Mouse (Mus musculus): ENCODE measurements around the gene Exoc7. TPM values are rescaled to one million over a fixed set of nuclear protein-coding genes. Genes with fewer than 3 reads are reported as not detected.

Gene Exoc7
- polyA plus RNA-seq, 1 experiment from 2014 or later: 64.8 TPM

DNA sequence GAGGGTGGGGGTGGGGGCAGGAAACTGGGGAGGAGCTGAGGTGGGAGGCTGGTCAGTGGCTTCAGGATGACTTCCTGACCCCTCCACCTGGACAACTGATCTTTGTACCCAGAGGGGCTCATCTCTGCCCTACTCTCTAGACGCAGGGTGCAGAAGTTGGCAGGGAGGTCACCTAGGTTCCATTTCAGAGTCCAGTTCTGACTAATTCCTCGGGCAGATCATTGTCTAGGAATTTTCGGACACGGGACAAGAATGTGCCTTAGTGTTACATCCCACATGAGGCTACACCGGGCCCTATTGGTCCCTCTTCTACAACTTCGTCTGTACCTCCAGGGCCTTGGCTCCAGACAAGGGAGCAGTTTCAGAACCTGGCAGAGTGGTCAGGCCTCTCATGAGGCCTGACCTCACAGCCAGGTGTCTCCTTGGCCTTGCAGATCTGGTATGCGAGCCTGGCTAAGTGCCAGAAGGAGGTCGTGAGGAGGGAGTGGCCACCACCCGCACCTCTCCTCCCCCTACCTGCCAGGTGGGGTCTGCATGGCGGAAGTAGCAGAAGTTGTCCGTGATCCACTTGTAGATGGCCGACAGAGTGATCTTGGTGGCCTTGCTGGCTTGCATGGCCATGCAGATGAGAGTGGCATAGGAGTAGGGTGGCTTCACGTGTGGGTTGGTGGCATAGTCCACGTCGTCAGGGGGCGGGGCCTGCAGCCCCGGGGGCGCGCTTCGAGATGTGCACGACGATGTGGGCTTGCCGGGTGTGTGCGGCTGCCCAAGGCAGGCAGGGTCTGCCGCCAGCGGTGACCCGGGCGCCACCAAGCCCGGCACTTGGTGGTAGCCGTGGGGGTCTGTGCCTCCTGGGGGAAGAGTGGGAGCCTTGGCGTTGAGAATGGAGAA is 26.7 kb upstream of the Exoc7 start:
- WGBS: 24% methylated on average over 31 of the region's 31 CpGs
- H3K9me3 ChIP-seq (replicated peaks): no peaks in the 10 kb centered on the region
- peaks cover 8% of the 10 kb centered on the region for H3K36me3 ChIP-seq
- peak overlapping the region; percentile 67 for H3K4me3 ChIP-seq
- peaks cover 81% of the 10 kb centered on the region for H3K4me1 ChIP-seq
- H3K27me3 ChIP-seq (ENCODE audit: low read depth, poor library complexity, severe bottlenecking): peaks cover 77% of the 10 kb centered on the region
- H3K27ac ChIP-seq: no peak overlapping the region
- DNase-seq (ENCODE audit: low spot score): peak; percentile 42

GRCm38 (mm10) chr11:116332983-116333270 is 25.9 kb upstream of the Exoc7 start:
- H3K27me3 ChIP-seq (ENCODE audit: low read depth, poor library complexity, severe bottlenecking): peaks cover 68% of the 10 kb centered on the region
- no peak overlapping the region for H3K4me3 ChIP-seq
- H3K4me1 ChIP-seq: peaks cover 80% of the 10 kb centered on the region

DNA sequence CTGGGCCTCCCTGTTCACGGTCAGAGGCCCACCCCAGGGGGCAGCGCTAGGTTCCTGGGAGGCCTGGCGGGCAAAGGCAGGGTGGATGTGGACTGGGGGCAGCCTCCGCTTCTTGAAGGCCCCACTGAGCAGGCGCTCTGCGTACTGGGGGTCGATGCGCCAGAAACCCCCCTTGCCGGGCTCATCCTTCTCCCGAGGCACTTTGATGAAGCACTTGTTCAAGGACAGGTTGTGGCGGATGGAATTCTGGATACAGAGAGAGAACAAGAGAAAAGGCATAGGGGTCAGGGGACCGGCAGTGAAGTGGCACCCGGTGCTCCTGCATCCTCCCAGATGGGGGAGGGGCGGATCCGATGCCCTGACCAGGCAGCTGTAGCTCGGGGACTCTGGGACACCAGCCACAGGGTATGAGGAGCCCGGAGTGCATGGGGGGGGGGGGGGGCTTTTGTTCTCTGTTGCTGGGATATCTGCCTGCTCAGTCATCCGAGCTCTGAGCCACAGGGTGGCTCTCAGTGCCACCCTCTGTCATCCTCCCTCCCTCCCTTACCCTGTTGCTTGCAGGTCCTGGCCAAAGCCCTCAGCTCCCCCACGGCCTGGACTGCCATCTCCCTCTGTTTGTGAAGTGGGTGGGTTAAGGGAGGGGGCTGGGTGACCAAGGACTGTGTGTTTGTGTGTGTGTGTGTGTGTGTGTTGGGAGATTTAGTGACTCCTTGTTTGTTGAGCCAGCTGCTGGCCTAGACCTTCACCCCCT is 25.4 kb upstream of the Exoc7 start:
- no peak for DNase-seq (ENCODE audit: low spot score)
- Histone ChIP-seq H3K4me1 (peaks cover 76% of the 10 kb centered on the region), H3K36me3 (no peaks in the 10 kb centered on the region), H3K9me3 (replicated peaks) (no peaks in the 10 kb centered on the region), H3K27me3 (ENCODE audit: low read depth, poor library complexity, severe bottlenecking) (peaks cover 63% of the 10 kb centered on the region), H3K27ac (0 out of 2 replicates have a peak overlapping the region, but pooled peaks have one; percentile 1), H3K4me3 (no peak overlapping the region)
- 49% methylated on average over 19 of the region's 19 CpGs for WGBS

More at GRCm38 (mm10) chr11:116332983-116333270, 25.9 kb upstream of the Exoc7 start:
- 86% methylated on average over 3 of the region's 3 CpGs for WGBS
- H3K9me3 ChIP-seq (replicated peaks): no peaks in the 10 kb centered on the region
- H3K36me3 ChIP-seq: no peaks in the 10 kb centered on the region
- no peak for DNase-seq (ENCODE audit: low spot score)
- no peak overlapping the region for H3K27ac ChIP-seq

DNA sequence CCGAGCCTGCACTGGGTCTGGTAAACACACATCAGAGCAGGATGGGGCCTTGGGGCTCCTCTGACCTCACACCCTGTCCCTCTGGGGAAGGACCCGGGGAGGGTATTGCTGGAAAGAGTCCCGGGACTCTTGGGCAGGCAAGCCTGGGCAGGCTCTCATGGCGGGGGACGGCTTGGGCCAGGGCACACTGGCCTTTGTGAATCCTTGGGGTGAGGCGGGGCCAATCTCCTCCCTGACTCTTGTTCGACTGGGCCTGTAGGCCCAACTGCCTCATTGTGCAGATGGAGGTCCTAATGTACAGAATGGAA is 23.1 kb upstream of the Exoc7 start:
- H3K9me3 ChIP-seq (replicated peaks): no peaks in the 10 kb centered on the region
- H3K27ac ChIP-seq: peak overlapping the region; percentile 58; the same call in 1 of the 2 replicates

DNA sequence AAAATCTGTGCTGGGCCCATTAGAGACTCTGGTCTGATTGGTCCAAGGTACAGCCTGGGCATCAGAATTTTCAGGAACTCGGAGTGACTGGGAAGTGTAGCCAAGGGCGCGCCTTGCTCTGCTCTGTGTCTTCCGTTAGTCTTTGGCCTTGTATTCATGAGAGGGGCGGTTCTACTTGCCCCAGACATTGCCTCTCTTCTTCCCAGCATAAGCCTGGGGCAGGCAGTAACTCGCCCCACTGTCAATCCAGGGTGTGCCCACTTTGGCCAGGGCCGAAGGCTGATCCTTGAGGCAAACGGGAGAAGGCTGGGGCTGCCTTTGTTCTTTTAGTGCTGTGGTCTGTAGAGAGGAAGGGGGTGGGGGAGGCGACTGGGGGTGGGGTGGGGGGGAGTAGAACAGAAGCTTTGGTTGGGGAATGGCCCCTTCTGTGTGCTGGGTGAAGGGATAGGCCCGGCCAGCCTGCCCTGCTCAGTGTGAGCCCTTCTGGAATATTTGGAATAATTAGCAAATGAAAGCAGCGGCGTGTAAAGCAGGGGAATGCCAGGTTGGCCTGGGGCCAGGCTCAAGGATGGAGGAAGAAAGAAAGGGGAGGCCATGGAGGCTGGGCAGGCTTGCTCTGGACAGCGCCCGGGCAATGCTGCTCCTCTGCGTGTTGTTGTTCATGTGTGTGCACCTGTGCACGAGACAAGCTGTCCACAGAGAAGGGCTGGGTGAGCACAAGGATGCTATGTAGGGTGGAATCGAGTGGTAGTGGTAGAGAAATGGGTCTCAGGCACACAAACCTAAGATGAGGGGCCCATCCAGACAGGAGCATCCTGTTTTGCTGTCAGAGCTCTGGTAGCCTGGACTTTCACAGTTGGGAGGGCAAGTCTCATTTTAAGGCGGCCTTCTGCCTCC is 22.5 kb upstream of the Exoc7 start:
- DNase-seq (ENCODE audit: low spot score): no peak
- H3K4me1 ChIP-seq: peaks cover 66% of the 10 kb centered on the region
- no peaks in the 10 kb centered on the region for H3K36me3 ChIP-seq
- WGBS: 50% methylated on average over 18 of the region's 18 CpGs
- H3K4me3 ChIP-seq: no peak overlapping the region
- no peaks in the 10 kb centered on the region for H3K9me3 ChIP-seq (replicated peaks)
- H3K27me3 ChIP-seq (ENCODE audit: low read depth, poor library complexity, severe bottlenecking): peaks cover 38% of the 10 kb centered on the region
- H3K27ac ChIP-seq: peak overlapping the region; percentile 58; the same call in 1 of the 2 replicates

More for the DNA sequence above, 23.1 kb upstream of the Exoc7 start:
- no peaks in the 10 kb centered on the region for H3K36me3 ChIP-seq
- 73% methylated on average over 7 of the region's 7 CpGs for WGBS
- DNase-seq (ENCODE audit: low spot score): no peak
- H3K4me3 ChIP-seq: no peak overlapping the region
- peaks cover 44% of the 10 kb centered on the region for H3K27me3 ChIP-seq (ENCODE audit: low read depth, poor library complexity, severe bottlenecking)
- peaks cover 72% of the 10 kb centered on the region for H3K4me1 ChIP-seq

DNA sequence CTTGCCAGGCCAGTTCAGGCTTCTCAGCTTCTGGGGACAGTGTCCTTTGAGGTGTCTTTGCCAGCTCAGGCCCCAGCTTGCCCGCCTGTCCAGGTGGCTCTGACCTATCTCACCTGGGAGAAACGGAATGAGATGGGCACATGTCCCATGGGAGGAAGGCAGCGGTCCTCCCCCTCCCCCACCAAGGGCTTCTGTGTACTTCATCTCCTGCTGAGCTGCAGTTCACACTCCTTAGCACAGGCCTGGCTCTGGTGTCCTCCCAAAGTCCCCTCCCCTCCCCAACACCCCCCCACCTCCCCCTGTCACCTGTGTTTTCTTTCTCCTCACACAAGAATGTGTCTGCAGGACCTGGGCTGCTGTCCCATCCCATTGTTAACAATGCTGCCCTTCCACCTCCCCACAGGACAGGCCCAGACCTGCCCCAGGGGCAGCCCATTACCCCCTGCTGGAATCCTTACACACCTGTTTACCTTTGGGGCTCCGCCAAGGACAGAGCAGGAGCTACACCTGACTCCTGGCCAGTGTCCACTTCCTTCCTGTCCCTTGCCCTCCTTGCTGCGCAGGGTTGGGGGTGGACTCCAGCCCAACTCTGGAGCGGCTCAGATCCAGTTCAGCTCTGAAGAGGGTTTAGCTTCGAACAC is 20.1 kb upstream of the Exoc7 start:
- H3K4me1 ChIP-seq: peaks cover 44% of the 10 kb centered on the region
- H3K36me3 ChIP-seq: no peaks in the 10 kb centered on the region
- WGBS: 60% methylated on average over 7 of the region's 7 CpGs
- no peak overlapping the region for H3K4me3 ChIP-seq
- no peak for DNase-seq (ENCODE audit: low spot score)
- H3K27me3 ChIP-seq (ENCODE audit: low read depth, poor library complexity, severe bottlenecking): peaks cover 13% of the 10 kb centered on the region
- peak overlapping the region; percentile 61 for H3K27ac ChIP-seq
- H3K9me3 ChIP-seq (replicated peaks): no peaks in the 10 kb centered on the region

DNA sequence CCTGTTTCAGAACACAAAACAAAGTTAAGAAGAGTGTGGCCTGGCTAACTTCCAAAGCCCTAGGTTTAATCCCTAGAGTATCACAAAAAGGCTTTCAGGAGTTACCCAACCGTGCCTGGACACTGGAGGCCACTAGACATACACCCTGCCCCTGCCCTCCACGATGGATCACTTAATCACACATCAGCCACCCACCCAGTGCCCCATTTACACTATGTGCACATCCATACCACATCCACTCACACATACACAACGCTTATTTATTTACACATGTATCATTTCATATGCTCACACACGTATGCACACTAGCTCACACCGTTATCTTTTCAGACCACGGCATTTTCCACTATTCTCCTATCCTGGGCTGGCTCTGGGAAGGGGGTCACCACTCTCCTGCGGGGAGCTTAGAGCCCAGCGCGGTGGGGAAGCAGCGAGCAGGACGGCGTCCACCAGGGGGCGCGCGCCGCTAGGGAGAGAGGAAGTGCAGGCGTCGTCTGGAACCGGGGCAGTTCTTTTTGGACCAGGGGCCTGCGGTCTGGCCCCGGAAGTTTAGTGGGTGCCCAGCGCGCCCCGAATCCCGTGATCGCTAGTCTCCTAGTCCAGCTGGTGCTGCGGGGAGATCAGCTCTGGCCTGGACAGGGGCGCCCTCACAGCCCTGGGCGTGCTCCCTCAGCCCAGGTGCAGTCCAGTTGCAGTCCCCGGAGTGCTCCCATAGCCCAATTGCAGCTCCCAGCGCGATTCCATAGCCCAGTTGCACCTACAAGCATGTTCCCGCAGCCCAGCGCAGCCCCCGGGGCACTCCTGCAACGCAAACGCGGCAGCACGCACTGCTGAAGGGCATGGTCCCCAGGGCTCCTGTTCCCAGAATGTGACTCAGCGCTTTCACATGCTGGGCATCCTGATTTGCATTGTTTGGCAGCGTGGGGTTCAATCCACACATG is 12.0 kb upstream of the Exoc7 start:
- Histone ChIP-seq H3K27me3 (ENCODE audit: low read depth, poor library complexity, severe bottlenecking) (peaks cover 14% of the 10 kb centered on the region; the same call in 1 of the 2 replicates), H3K27ac (peak overlapping the region; percentile 85), H3K4me1 (peaks cover 5% of the 10 kb centered on the region), H3K4me3 (peak overlapping the region; percentile 55), H3K36me3 (no peaks in the 10 kb centered on the region), H3K9me3 (replicated peaks) (no peaks in the 10 kb centered on the region)
- WGBS: 3% methylated on average over 41 of the region's 41 CpGs
- peak; percentile 97 for DNase-seq (ENCODE audit: low spot score)

DNA sequence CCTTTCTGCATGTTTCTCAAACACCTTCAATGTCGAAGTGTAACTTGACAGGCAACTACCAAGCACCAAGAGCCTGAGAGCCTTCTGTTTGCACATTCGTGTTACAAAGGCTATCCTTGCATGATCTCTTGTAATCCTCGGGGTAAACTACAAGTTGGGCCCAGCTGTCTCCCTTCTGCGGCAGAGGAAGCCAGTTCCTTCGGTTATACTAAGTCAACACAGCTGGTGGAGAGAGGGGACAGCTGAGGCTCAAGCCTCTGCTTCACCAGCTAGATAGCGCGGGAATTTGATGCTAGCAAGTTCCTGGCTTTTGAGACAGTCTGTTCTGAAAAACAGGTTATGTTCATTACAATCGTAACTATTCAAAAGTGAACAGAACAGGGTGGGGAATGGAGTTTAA is 5.3 kb upstream of the Exoc7 start:
- no peak for DNase-seq (ENCODE audit: low spot score)

DNA sequence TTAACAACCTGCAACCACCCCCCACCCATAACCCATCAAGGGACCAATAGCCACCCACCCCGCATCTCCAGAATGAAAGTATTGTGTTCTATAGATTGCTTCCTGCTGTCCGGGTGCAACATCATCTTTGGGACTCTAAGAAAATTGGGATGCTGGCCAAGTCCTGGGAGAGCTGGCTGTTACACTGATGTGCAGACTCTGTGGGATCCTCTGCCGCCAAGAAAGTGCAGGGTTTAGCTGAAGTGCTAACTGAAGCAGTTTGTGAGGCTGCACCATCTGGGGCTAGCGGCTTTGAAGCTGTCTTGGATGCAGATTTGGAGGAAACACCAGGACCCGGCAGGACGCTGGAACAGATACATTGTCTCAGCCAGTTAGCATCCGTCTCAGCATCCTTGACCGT is 4.1 kb upstream of the Exoc7 start:
- no peak for DNase-seq (ENCODE audit: low spot score)
- no peaks in the 10 kb centered on the region for H3K9me3 ChIP-seq (replicated peaks)
- H3K36me3 ChIP-seq: no peaks in the 10 kb centered on the region
- H3K4me3 ChIP-seq: no peak overlapping the region
- H3K4me1 ChIP-seq: peaks cover 6% of the 10 kb centered on the region
- H3K27ac ChIP-seq: no peak overlapping the region
- H3K27me3 ChIP-seq (ENCODE audit: low read depth, poor library complexity, severe bottlenecking): peaks cover 7% of the 10 kb centered on the region; the same call in 1 of the 2 replicates
- 51% methylated on average over 8 of the region's 8 CpGs for WGBS

More for the DNA sequence above, 5.3 kb upstream of the Exoc7 start:
- Histone ChIP-seq H3K4me3 (no peak overlapping the region), H3K4me1 (no peaks in the 10 kb centered on the region), H3K27ac (no peak overlapping the region), H3K36me3 (no peaks in the 10 kb centered on the region), H3K27me3 (ENCODE audit: low read depth, poor library complexity, severe bottlenecking) (peaks cover 14% of the 10 kb centered on the region; the same call in 1 of the 2 replicates), H3K9me3 (replicated peaks) (no peaks in the 10 kb centered on the region)
- WGBS: 52% methylated on average over 8 of the region's 8 CpGs

DNA sequence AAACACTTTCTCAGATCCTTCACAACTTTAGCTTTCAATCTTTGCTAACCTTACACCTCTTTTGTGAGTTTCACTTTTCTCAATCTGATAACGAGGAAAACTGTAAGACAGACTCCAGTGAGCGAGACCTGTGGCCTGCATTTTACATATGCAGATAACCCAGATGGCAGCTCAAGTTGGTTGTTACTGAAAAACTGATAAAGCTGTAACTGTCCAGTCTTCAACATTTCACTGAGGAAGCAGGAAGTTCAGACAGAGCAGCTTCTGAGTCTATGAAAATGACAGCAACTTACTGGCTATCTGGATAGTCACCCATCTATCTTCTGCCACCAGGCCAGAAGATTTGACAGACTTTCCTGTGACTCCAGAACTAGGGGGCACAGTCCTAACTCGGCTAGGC is 2.6 kb upstream of the Exoc7 start:
- Histone ChIP-seq H3K4me3 (no peak overlapping the region), H3K27me3 (ENCODE audit: low read depth, poor library complexity, severe bottlenecking) (peaks cover 4% of the 10 kb centered on the region; the same call in 1 of the 2 replicates), H3K36me3 (peaks cover 8% of the 10 kb centered on the region), H3K4me1 (peaks cover 12% of the 10 kb centered on the region), H3K27ac (no peak overlapping the region), H3K9me3 (replicated peaks) (no peaks in the 10 kb centered on the region)
- DNase-seq (ENCODE audit: low spot score): no peak
- WGBS: 83% methylated on average over 3 of the region's 3 CpGs

DNA sequence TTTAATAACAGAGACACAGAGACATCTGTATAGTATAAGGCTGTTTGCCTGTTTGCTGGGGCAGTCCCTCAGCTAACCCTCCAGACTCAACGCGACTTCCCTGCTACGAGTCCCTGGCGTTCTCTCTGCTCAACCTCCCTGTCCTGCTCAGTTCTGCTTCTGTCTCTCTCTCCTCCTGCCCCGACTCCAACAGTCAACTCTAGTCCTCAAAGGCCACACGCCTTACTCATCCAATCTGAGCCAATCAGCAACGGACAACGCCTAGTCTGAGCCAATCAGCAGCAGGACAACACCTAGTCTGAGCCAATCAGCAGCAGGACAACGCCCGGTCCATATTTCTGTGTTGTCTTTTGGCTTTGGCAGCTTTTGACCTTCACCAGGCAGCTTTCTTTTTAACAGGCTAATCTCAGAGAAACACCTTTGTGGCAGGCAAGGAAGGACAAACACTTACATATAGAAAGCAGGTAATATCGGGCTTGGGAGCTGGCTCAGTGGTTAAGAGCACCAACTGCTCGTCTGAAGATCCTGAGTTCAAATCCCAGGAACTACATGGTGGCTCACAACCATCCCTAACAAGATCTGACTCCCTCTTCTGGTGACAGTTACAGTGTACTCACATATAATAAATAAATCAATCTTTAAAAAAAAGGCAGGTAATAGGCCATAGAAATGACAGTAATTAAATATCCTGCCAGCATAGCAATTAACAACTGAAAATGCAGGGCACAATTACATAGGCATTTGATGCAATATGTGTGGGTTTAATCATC is 914 bp upstream of the Exoc7 start:
- Histone ChIP-seq H3K27me3 (ENCODE audit: low read depth, poor library complexity, severe bottlenecking) (peaks cover 4% of the 10 kb centered on the region; the same call in 1 of the 2 replicates), H3K27ac (no peak overlapping the region), H3K4me1 (peaks cover 12% of the 10 kb centered on the region), H3K4me3 (no peak overlapping the region), H3K36me3 (peaks cover 25% of the 10 kb centered on the region), H3K9me3 (replicated peaks) (no peaks in the 10 kb centered on the region)
- 91% methylated on average over 12 of the region's 12 CpGs for WGBS
- no peak for DNase-seq (ENCODE audit: low spot score)
